Mouse (Mus musculus) lung, postnatal 14 days (tissue): Measurements from ENCODE around the gene Hexa.

Experiments used
- DNase-seq: peaks from one replicate; pipeline ENCODE4 v3.0.0; 2021

Gene Hexa

GRCm38 (mm10) chr9:59539441-59540137 is at the start of gene Hexa, which contains the start of gene Tmem202:
TSS of gene Hexa (plus strand) at chr9:59539540.
TSS of gene Tmem202 (minus strand) at chr9:59539847.
- peak; percentile 77 for DNase-seq

- DNase-seq = no peak
These were observed 31.2 kb upstream of the Hexa start for GRCm38 (mm10) chr9:59508146-59508545.

GRCm38 (mm10) chr9:59512381-59512780 is 27.0 kb upstream of the Hexa start:
- DNase-seq = no peak

GRCm38 (mm10) chr9:59515069-59515468 is 24.3 kb upstream of the Hexa start:
- DNase-seq = no peak

- DNase-seq = no peak
These were observed 22.2 kb upstream of the Hexa start for GRCm38 (mm10) chr9:59517127-59517526.

GRCm38 (mm10) chr9:59518976-59519375 is 20.4 kb upstream of the Hexa start:
- DNase-seq = peak; percentile 51

GRCm38 (mm10) chr9:59519396-59519795 is 19.9 kb upstream of the Hexa start:
- no peak for DNase-seq

- DNase-seq = peak; percentile 50
These were observed 16.4 kb upstream of the Hexa start for GRCm38 (mm10) chr9:59522906-59523305.

- DNase-seq = no peak
These were observed 12.6 kb upstream of the Hexa start for GRCm38 (mm10) chr9:59526727-59527126.

- no peak for DNase-seq
These were observed 11.8 kb upstream of the Hexa start for GRCm38 (mm10) chr9:59527580-59527979.

- no peak for DNase-seq
These were observed 11.1 kb upstream of the Hexa start for GRCm38 (mm10) chr9:59528274-59528673.

GRCm38 (mm10) chr9:59531645-59532044 is 7.7 kb upstream of the Hexa start:
- DNase-seq = no peak

GRCm38 (mm10) chr9:59533422-59533821 is 5.9 kb upstream of the Hexa start:
- DNase-seq = no peak

- DNase-seq = peak; percentile 32
These were observed 5.5 kb upstream of the Hexa start for GRCm38 (mm10) chr9:59533889-59534288.

GRCm38 (mm10) chr9:59537651-59538050 is 1.7 kb upstream of the Hexa start:
- peak; percentile 21 for DNase-seq

GRCm38 (mm10) chr9:59541617-59542016 is 2.3 kb downstream of the Hexa start:
- no peak for DNase-seq

GRCm38 (mm10) chr9:59542766-59543324 is 3.5 kb downstream of the Hexa start:
- DNase-seq = no peak

GRCm38 (mm10) chr9:59544739-59545138 is 5.4 kb downstream of the Hexa start:
- no peak for DNase-seq

- no peak for DNase-seq
These were observed 8.5 kb downstream of the Hexa start for GRCm38 (mm10) chr9:59547869-59548268.

- DNase-seq = no peak
These were observed 9.7 kb downstream of the Hexa start for GRCm38 (mm10) chr9:59548961-59549487.

- DNase-seq = no peak
These were observed 10.7 kb downstream of the Hexa start for GRCm38 (mm10) chr9:59550077-59550476.

GRCm38 (mm10) chr9:59551017-59551416 is 11.7 kb downstream of the Hexa start:
- no peak for DNase-seq

- DNase-seq = peak; percentile 35
These were observed 12.3 kb downstream of the Hexa start for GRCm38 (mm10) chr9:59551620-59552031.

- DNase-seq = no peak
These were observed 13.3 kb downstream of the Hexa start for GRCm38 (mm10) chr9:59552610-59553009.
